Mouse (Mus musculus) embryonic facial prominence, embryonic 10.5 days (tissue): ENCODE measurements at regions not wholly inside any gene's neighbourhood (a gene's known extent, or its start where the extent isn't known, plus 50 kb on each side); places are given as distances from the start of the nearest gene placed in this dataset.
A peak's percentile ranks its signal among the peaks of the same experiment; 100 is the strongest.

Experiments
- DNase-seq: peaks from one replicate; pipeline ENCODE4 v3.0.0-alpha.2; 2017; ENCODE audit warnings: low spot score
- H3K27ac ChIP-seq: fragments of 300-500 bp; sonication (generic); replicated peaks from 2 replicates; pipeline ENCODE4 v1.5.1; 2016; ENCODE audit warnings: mild to moderate bottlenecking
- H3K27me3 ChIP-seq: fragments of 300-500 bp; sonication (generic); replicated peaks from 2 replicates; pipeline ENCODE4 v1.6.1; 2016; ENCODE audit warnings: low read depth, mild to moderate bottlenecking; ENCODE audit not compliant: poor library complexity, severe bottlenecking
- H3K36me3 ChIP-seq: fragments of 300-500 bp; sonication (generic); replicated peaks from 2 replicates; pipeline ENCODE4 v1.6.1; 2016; ENCODE audit warnings: mild to moderate bottlenecking, moderate library complexity
- H3K4me1 ChIP-seq: fragments of 300-500 bp; sonication (generic); 2 replicates; pipeline ENCODE4 v1.6.1; 2016
- H3K4me3 ChIP-seq: fragments of 300-500 bp; sonication (generic); 2 replicates; pipeline ENCODE4 v1.5.1; 2016; ENCODE audit warnings: mild to moderate bottlenecking, moderate library complexity
- H3K9me3 ChIP-seq: fragments of 300-500 bp; sonication (generic); 2 replicates; pipeline ENCODE4 v1.6.1; 2016; ENCODE audit warnings: mild to moderate bottlenecking
- WGBS: fragments of 180-500 bp; shearing (Covaris S2); methylation state at CpG from one replicate; pipeline ENCODE4 v1.1.7; 2016; 5-methylcytosine and 5-hydroxymethylcytosine counted together

DNA sequence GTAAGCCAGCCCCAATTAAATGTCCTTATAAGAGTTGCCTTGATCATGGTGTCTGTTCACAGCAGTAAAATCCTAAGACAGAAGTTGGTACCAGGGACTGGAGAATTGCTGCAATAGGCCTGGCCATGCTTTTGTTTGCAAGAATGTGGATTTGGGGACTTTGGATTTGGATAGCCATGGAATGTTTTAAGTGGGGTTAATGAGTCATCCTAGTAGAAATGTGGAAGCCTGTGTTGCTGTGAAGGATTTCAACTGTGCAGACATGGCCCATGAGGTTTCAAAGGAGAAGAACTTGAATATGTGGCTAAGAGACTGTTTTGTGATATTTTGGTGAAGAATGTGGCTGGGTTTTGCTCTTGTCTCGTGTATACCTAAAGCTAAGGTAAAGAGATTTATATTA is 368.2 kb upstream of the Gli3 start:
- H3K27ac ChIP-seq, result no peak overlapping the region
- WGBS, result 86% methylated on average over 1 of the region's 1 CpGs
- no peak overlapping the region for H3K4me3 ChIP-seq
- H3K9me3 ChIP-seq, result no peaks in the 10 kb centered on the region
- no peaks in the 10 kb centered on the region for H3K27me3 ChIP-seq
- H3K4me1 ChIP-seq, result no peaks in the 10 kb centered on the region
- DNase-seq, result no peak
- H3K36me3 ChIP-seq, result no peaks in the 10 kb centered on the region

GRCm38 (mm10) chr13:15107753-15108305 is 355.2 kb upstream of the Gli3 start:
- peak; percentile 23 for DNase-seq
- Histone ChIP-seq H3K27ac (peak overlapping the region; percentile 24; the same call in 1 of the 2 replicates), H3K27me3 (no peaks in the 10 kb centered on the region), H3K9me3 (no peaks in the 10 kb centered on the region; the same call in 1 of the 2 replicates), H3K4me1 (peaks cover 9% of the 10 kb centered on the region), H3K36me3 (no peaks in the 10 kb centered on the region), H3K4me3 (no peak overlapping the region)
- 8% methylated on average over 6 of the region's 6 CpGs for WGBS

DNA sequence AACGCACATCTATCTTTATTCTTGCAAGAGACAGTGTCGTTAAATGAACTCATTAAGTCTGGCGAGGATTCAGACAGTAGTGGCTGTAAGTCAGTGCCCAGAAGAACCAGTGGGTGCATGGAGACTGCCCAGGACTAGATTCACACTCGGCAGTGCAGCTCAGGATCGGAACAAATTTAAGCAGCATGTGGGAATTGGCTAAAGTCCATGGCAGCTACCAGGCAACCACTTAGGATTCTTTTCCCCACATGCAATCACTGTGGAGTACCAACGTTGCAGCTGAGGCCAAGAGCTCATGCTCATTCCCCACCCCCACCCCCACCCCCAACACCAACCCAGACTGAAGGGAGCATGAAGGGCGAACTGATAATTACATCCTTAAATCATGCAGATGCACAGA is 349.7 kb upstream of the Gli3 start:
- 83% methylated on average over 7 of the region's 7 CpGs for WGBS

DNA sequence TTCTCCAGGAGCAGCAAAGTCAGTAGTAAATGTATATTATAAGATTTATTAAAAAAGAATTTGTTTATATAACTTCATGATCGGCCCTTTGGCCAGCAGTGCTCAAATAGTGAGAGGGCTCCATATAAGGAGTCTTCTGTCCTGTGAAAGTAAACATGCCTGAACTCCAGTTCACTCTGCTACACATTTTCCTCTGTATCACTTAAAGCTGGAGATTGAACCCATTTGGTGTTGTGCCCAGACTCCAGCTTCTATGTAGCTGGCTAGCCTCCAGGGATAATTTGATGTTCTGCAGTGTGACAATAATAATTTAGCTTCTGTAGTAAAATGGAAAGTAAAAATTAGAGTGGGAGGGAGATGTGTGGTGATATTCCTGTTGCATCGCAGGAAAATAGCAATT is 332.8 kb upstream of the Gli3 start:
- no peaks in the 10 kb centered on the region for H3K9me3 ChIP-seq
- WGBS, result 86% methylated on average over 2 of the region's 2 CpGs
- H3K27me3 ChIP-seq, result no peaks in the 10 kb centered on the region
- no peak for DNase-seq
- H3K27ac ChIP-seq, result no peak overlapping the region
- no peaks in the 10 kb centered on the region for H3K4me1 ChIP-seq
- H3K36me3 ChIP-seq, result no peaks in the 10 kb centered on the region
- no peak overlapping the region for H3K4me3 ChIP-seq

More for the DNA sequence above, 349.7 kb upstream of the Gli3 start:
- Histone ChIP-seq H3K27me3 (no peaks in the 10 kb centered on the region), H3K9me3 (no peaks in the 10 kb centered on the region), H3K36me3 (no peaks in the 10 kb centered on the region), H3K4me3 (no peak overlapping the region), H3K27ac (no peak overlapping the region), H3K4me1 (no peaks in the 10 kb centered on the region)
- DNase-seq, result no peak

DNA sequence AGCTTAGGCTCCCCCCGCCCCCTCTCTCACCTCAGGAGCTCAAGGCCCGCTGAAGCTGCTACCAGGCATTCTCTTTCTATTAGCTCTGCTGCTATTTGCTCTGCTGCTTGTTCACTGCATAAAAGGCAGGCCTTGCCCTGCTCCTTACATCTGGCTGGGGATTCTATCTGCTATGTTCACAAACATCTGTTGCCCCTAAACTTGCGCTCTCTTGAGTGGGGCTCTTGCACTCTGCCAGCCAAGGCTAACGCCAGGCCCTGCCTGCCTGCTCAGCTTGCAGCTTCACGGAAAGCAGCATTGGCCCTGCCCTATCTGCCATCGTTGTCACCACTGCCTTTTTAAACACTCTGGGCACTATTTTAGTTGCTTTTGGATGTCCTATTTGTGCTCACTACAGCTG is 316.9 kb upstream of the Gli3 start:
- Histone ChIP-seq H3K27me3 (no peaks in the 10 kb centered on the region), H3K36me3 (no peaks in the 10 kb centered on the region), H3K4me1 (peaks cover 5% of the 10 kb centered on the region; the same call in 1 of the 2 replicates), H3K4me3 (no peak overlapping the region), H3K27ac (no peak overlapping the region), H3K9me3 (no peaks in the 10 kb centered on the region)
- WGBS, result 60% methylated on average over 6 of the region's 6 CpGs
- DNase-seq, result no peak

DNA sequence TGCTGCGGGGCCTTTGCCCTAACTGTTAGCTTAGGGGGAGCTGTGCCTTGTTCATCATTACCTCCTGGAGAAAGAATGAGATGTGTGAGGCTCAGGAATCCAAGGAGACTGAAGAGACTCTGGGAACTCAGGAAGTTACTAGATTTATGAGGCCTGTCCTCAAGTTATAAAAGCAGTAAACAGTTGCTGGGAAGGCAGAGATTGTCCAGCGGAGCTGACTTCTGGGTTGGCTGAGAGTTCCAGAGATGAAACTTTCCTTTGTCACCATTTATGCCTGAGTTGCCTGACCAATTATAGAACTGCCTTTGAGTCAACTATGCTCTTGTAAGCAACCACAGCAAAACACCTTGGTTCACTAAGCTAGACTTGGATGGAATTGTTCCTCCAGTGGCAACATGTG is 282.1 kb upstream of the Gli3 start:
- H3K4me3 ChIP-seq, result no peak overlapping the region
- no peak for DNase-seq
- H3K36me3 ChIP-seq, result no peaks in the 10 kb centered on the region
- H3K27me3 ChIP-seq, result no peaks in the 10 kb centered on the region
- H3K27ac ChIP-seq, result no peak overlapping the region
- H3K9me3 ChIP-seq, result no peaks in the 10 kb centered on the region
- 60% methylated on average over 2 of the region's 2 CpGs for WGBS
- H3K4me1 ChIP-seq, result no peaks in the 10 kb centered on the region

- Histone ChIP-seq H3K4me1 (peaks cover 31% of the 10 kb centered on the region), H3K27me3 (no peaks in the 10 kb centered on the region), H3K27ac (peak overlapping the region; percentile 59), H3K36me3 (no peaks in the 10 kb centered on the region), H3K9me3 (no peaks in the 10 kb centered on the region), H3K4me3 (no peak overlapping the region)
- no peak for DNase-seq
- WGBS, result 82% methylated on average over 7 of the region's 7 CpGs
Observed at GRCm38 (mm10) chr13:15211635-15212352, 251.2 kb upstream of the Gli3 start.

DNA sequence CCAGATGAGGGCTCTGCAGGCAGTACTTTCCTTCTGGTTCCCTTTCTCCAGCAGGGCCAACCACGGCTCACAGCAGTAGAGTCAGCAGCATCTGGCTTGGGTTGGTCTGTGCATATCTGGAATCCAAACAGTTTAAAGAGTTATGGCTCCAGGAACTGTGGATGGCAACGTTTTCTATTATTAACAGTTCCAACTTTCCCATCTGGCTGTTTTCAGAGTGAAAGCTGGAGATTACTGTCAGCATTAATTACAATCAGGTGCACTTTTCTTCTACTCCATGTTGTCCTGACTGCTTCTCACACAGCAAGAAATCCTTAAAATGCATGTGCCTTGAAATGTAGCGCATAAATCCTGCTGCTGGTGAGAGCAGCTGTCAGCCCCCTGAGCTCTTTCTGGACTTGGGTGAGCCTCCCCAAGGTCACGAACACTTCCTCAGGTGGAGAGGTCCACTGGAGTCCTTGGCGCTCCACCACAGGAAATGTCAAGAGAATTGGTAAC is 250.6 kb upstream of the Gli3 start:
- H3K9me3 ChIP-seq, result no peaks in the 10 kb centered on the region
- no peaks in the 10 kb centered on the region for H3K36me3 ChIP-seq
- 56% methylated on average over 5 of the region's 5 CpGs for WGBS
- no peaks in the 10 kb centered on the region for H3K27me3 ChIP-seq
- H3K27ac ChIP-seq, result peak overlapping the region; percentile 59
- H3K4me3 ChIP-seq, result no peak overlapping the region
- peak; percentile 32 for DNase-seq
- peaks cover 31% of the 10 kb centered on the region for H3K4me1 ChIP-seq

DNA sequence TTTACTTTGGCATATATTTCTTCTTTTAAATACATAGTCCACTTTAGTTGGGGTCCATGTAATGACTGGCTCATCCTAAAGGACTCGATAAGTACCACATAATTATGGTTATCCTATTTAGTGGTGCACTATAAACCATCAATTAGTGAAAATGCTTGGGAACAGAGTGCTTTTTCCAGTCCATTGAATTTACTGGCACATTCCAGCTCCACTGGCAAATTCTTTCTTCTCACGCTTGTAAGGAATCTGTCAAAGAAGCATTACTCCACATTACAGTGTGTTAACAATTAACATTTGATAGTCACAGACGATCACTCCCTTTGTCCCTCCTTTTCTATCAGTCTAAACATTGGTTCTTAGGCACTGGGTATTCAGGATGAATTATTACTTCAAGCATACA is 241.7 kb upstream of the Gli3 start:
- Histone ChIP-seq H3K36me3 (no peaks in the 10 kb centered on the region), H3K27ac (no peak overlapping the region), H3K4me3 (no peak overlapping the region), H3K9me3 (no peaks in the 10 kb centered on the region), H3K4me1 (no peaks in the 10 kb centered on the region), H3K27me3 (no peaks in the 10 kb centered on the region)
- no peak for DNase-seq
- WGBS, result 57% methylated on average over 3 of the region's 3 CpGs

GRCm38 (mm10) chr13:15227641-15228040 is 235.4 kb upstream of the Gli3 start:
- Histone ChIP-seq H3K9me3 (peaks cover 2% of the 10 kb centered on the region; the same call in 1 of the 2 replicates), H3K4me3 (no peak overlapping the region), H3K4me1 (no peaks in the 10 kb centered on the region), H3K27me3 (no peaks in the 10 kb centered on the region), H3K27ac (no peak overlapping the region), H3K36me3 (no peaks in the 10 kb centered on the region)
- no peak for DNase-seq
- 57% methylated on average over 1 of the region's 1 CpGs for WGBS
